Mouse (Mus musculus) liver, adult 2 months (tissue): ENCODE measurements around the gene Adk. TPM values are rescaled to one million over a fixed set of nuclear protein-coding genes. Genes with fewer than 3 reads are reported as not detected.
A peak's percentile ranks its signal among the peaks of the same experiment; 100 is the strongest.

Experiments
- DNase-seq: peaks from one replicate; pipeline ENCODE4 v3.0.0-alpha.2; 2011; ENCODE audit warnings: low read depth, low spot score; ENCODE audit errors: extremely low read depth
- H3K27ac ChIP-seq: fragments of 200-500 bp; replicated peaks from 2 replicates; pipeline ENCODE4 v1.5.1; 2012; ENCODE audit warnings: low read depth, mild to moderate bottlenecking, control low read depth, inconsistent platforms, low read length; ENCODE audit not compliant: insufficient read depth
- H3K27me3 ChIP-seq: fragments of 200-500 bp; 2 replicates; pipeline ENCODE4 v1.6.1; 2012; ENCODE audit warnings: mild to moderate bottlenecking, moderate library complexity, low read length, inconsistent platforms; ENCODE audit not compliant: control insufficient read depth, insufficient read depth
- H3K36me3 ChIP-seq: fragments of 200-500 bp; 2 replicates; pipeline ENCODE4 v1.6.1; 2012; ENCODE audit warnings: low read length, inconsistent platforms; ENCODE audit not compliant: control insufficient read depth, insufficient read depth
- H3K4me1 ChIP-seq: fragments of 200-500 bp; 2 replicates; pipeline ENCODE4 v1.6.1; 2011; ENCODE audit warnings: low read length; ENCODE audit not compliant: control insufficient read depth, insufficient read depth
- H3K4me3 ChIP-seq: fragments of 200-500 bp; 2 replicates; pipeline ENCODE4 v1.5.1; 2011; ENCODE audit warnings: low read depth, mild to moderate bottlenecking, control low read depth, low read length, moderate library complexity; ENCODE audit not compliant: insufficient read depth
- H3K79me2 ChIP-seq: fragments of 200-500 bp; 2 replicates; pipeline ENCODE4 v1.6.1; 2012; ENCODE audit warnings: inconsistent platforms, mild to moderate bottlenecking, low read length, moderate library complexity; ENCODE audit not compliant: control insufficient read depth, insufficient read depth
- H3K9ac ChIP-seq: fragments of 200-500 bp; 2 replicates; pipeline ENCODE4 v1.6.1; 2012; ENCODE audit warnings: low read depth, mild to moderate bottlenecking, control low read depth, inconsistent platforms, low read length
- CTCF ChIP-seq: fragments of 200-500 bp; IDR thresholded peaks from 2 replicates; pipeline ENCODE4 v1.5.1; 2011; ENCODE audit warnings: low read depth, low read length, control low read depth
- POLR2A ChIP-seq: fragments of 200-500 bp; IDR thresholded peaks from 2 replicates; pipeline ENCODE4 v1.6.1; 2011; ENCODE audit warnings: low read length, control low read depth; ENCODE audit not compliant: insufficient read depth; ENCODE audit errors: extremely low read depth
- WGBS: fragments of 180-500 bp; shearing (Covaris S2); methylation state at CpG from one replicate; pipeline ENCODE4 v1.1.7; 2018; 5-methylcytosine and 5-hydroxymethylcytosine counted together
- polyA plus RNA-seq: library from polyadenylated mRNA; depleted of rRNA; stranded (reverse); fragments of >200 nt; gene quantifications from 2 replicates; pipeline ENCODE4 v1.2.3, GENCODE M21; 2012
- total RNA-seq: library from RNA; depleted of rRNA; stranded (reverse); fragments of >200 nt; gene quantifications from 2 replicates; pipeline ENCODE4 v1.2.3, GENCODE M21; 2014

The Adk gene
- total and polyA plus RNA-seq, 2 experiments, result 231 to 924 TPM

DNA sequence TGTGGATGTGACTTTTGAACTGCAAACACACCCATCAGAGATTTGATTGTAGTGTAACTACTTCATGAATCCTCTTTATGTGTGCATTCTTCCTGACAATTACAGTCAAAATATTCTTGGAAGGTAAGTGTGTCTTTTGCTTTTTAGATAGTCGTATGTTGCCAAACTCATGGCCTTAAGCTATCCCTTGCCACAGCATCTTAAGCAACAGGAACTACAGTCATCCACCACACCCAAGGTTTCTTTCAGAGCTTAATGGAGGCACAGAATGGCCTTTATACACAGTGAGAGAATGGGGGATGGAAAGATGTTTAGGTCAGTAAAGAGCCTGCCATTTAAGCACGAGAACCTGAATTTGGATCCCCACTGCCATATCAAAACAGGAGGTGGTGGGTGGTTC is 4.5 kb upstream of the Adk start:
- DNase-seq, result no peak
- Histone ChIP-seq H3K79me2 (peaks cover 19% of the 10 kb centered on the region; the same call in 1 of the 2 replicates), H3K4me3 (no peak overlapping the region), H3K27me3 (no peaks in the 10 kb centered on the region), H3K4me1 (peaks cover 8% of the 10 kb centered on the region; the same call in 1 of the 2 replicates), H3K27ac (no peak overlapping the region), H3K9ac (no peak overlapping the region), H3K36me3 (peaks cover 23% of the 10 kb centered on the region)
- TF ChIP-seq POLR2A, result no peak
- TF ChIP-seq CTCF, result no peak
- 51% methylated on average over 2 of the region's 2 CpGs for WGBS

DNA sequence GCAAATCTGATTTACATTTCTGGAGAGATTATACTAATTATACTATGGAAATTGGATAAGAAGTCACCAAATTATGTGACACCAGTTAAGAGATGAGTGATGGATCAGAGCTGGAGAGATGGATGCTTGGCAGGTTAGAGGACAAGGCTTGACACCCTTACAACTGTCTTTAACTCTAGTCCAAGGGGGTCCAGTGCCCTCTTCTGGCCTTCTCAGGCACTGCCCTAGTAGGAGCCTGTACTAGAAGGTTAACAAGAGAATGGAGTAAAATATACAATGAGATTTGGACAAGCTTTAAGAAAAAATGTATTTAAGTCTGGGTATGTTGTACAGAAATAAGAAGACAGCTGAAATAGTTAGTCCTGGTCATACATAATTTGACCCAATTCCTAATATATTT is 3.5 kb upstream of the Adk start:
- peaks cover 17% of the 10 kb centered on the region for H3K36me3 ChIP-seq
- H3K27me3 ChIP-seq, result no peaks in the 10 kb centered on the region
- H3K9ac ChIP-seq, result no peak overlapping the region
- no peak overlapping the region for H3K4me3 ChIP-seq
- peaks cover 19% of the 10 kb centered on the region; the same call in 1 of the 2 replicates for H3K79me2 ChIP-seq
- peak; percentile 67; the same call in 1 of the 2 replicates for TF ChIP-seq CTCF
- no peak for TF ChIP-seq POLR2A
- DNase-seq, result no peak
- no peak overlapping the region for H3K27ac ChIP-seq
- H3K4me1 ChIP-seq, result peaks cover 8% of the 10 kb centered on the region; the same call in 1 of the 2 replicates

DNA sequence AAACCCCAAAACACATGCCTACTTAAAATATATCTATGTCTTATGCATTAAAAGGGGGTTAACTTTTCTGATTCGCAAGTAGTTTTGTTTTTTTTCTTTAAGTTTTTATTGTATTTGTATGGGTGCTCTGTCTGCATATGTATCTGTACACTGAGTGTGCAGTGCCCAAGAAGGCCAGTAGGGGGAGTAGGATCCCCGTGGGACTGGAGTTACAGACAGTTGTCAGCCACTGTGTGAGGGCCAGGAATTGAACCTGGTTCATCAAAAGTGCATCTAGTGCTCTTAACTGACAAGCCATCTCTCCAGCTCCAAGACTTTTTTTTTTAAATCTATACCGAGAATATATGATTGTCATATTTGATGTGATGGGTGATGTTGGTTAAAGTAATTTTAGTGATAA is 1.6 kb upstream of the Adk start:
- H3K27me3 ChIP-seq, result no peaks in the 10 kb centered on the region
- H3K79me2 ChIP-seq, result peaks cover 26% of the 10 kb centered on the region; the same call in 1 of the 2 replicates
- peak overlapping the region; percentile 41; the same call in 1 of the 2 replicates for H3K4me3 ChIP-seq
- no peak overlapping the region for H3K27ac ChIP-seq
- no peak for DNase-seq
- no peak overlapping the region for H3K9ac ChIP-seq
- peaks cover 9% of the 10 kb centered on the region; the same call in 1 of the 2 replicates for H3K36me3 ChIP-seq
- TF ChIP-seq POLR2A (no peak), CTCF (peak; percentile 62)
- 70% methylated on average over 3 of the region's 3 CpGs for WGBS
- H3K4me1 ChIP-seq, result peaks cover 14% of the 10 kb centered on the region; the same call in 1 of the 2 replicates

DNA sequence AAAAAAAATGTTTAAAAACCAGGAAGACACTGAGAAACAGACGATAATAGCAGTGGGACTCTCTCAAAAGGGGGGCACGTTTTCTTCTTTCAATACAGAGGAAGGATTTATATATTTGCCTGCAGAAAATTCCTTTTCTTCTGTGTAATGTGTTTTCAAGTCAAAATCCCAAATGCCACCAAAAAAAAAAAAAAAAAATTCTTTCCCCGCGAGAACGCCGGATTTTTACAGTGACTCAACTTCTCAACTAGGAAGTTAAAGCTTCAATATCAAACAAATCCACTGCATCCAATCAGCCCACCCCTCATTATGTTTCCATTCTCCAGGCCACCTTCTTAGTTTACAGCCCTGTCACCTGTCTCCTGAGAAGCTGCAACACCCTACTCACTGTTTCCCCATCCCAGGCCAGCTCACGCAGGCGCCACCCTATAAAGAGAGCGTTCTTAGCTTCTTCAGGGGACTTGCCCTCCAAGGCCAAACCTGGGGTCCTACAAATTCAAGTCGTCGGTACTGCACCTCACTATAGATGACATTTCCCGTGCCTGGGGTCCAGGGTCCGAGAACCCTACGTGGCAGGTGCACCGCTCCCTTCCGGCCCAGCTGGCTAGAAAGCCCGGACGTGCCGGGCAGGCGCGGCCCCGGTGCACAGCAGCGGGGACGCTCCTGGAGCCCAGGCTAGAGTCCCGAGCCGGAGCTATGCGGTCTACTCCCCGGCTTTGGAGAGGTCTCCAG is 828 bp upstream of the Adk start:
- peak; percentile 57 for DNase-seq
- Histone ChIP-seq H3K36me3 (peaks cover 6% of the 10 kb centered on the region; the same call in 1 of the 2 replicates), H3K27ac (peak overlapping the region; percentile 94), H3K27me3 (no peaks in the 10 kb centered on the region), H3K4me1 (peaks cover 14% of the 10 kb centered on the region; the same call in 1 of the 2 replicates), H3K9ac (peak overlapping the region; percentile 86), H3K79me2 (peaks cover 23% of the 10 kb centered on the region; the same call in 1 of the 2 replicates), H3K4me3 (peak overlapping the region; percentile 67)
- TF ChIP-seq POLR2A, result no peak
- TF ChIP-seq CTCF, result no peak
- WGBS, result 3% methylated on average over 28 of the region's 28 CpGs

DNA sequence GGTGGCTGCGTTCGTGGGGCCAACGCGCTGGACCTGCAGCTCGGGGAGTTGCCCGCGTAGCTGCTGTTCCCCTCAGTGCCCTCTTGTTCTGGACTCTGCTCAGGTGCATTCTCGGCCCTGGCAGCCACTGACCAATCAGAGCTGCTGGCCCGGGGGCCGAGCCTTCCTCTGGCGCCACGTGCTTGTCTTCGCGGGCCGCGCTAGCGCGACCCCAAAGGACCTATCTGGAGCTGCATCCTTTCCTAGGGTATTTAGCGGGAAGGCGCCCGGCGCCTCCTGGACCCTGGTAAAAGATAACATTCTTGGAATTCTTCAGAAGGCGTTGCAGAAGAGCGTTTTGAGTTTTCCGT is 382 bp downstream of the Adk start:
- H3K79me2 ChIP-seq, result peaks cover 24% of the 10 kb centered on the region; the same call in 1 of the 2 replicates
- H3K4me3 ChIP-seq, result peak overlapping the region; percentile 85
- under 1% methylated on average over 25 of the region's 25 CpGs for WGBS
- peak overlapping the region; percentile 92 for H3K27ac ChIP-seq
- no peak for DNase-seq
- H3K27me3 ChIP-seq, result no peaks in the 10 kb centered on the region
- no peaks in the 10 kb centered on the region for H3K36me3 ChIP-seq
- H3K9ac ChIP-seq, result peak overlapping the region; percentile 90
- no peak for TF ChIP-seq CTCF
- TF ChIP-seq POLR2A, result no peak
- peaks cover 14% of the 10 kb centered on the region; the same call in 1 of the 2 replicates for H3K4me1 ChIP-seq

DNA sequence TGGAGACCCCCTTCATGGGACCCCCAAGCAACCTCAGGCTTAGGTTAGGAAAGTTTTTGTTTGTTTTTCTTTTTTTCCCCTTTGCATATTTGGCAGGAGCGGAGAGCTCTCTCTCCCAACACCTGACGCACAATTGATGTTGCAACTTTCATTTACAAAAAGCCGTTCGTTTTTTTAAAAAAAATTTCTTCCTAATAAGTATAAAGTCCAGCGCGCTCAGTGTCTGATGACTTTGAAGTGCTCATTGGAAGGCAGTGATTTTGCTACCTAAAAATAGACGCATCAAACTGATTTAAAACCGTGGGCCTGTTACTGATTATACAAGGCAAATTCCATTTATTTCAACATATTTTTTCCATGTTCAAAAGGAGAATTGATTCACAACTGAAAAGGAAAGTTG is 777 bp downstream of the Adk start:
- Histone ChIP-seq H3K9ac (peak overlapping the region; percentile 90; the same call in 1 of the 2 replicates), H3K27me3 (no peaks in the 10 kb centered on the region), H3K4me1 (peaks cover 10% of the 10 kb centered on the region; the same call in 1 of the 2 replicates), H3K4me3 (peak overlapping the region; percentile 85), H3K36me3 (no peaks in the 10 kb centered on the region), H3K27ac (peak overlapping the region; percentile 92), H3K79me2 (peaks cover 20% of the 10 kb centered on the region; the same call in 1 of the 2 replicates)
- 1% methylated on average over 8 of the region's 8 CpGs for WGBS
- TF ChIP-seq POLR2A (no peak), CTCF (no peak)
- DNase-seq, result peak; percentile 98
